Mouse (Mus musculus) cortical plate, adult 2 months (tissue): ENCODE measurements at regions not wholly inside any gene's neighbourhood (a gene's known extent, or its start where the extent isn't known, plus 50 kb on each side); places are given as distances from the start of the nearest gene placed in this dataset.

Source experiments
- H3K27ac ChIP-seq: fragments of 200-500 bp; 2 replicates; pipeline ENCODE4 v1.5.1; 2012; ENCODE audit warnings: low read length, control low read depth, inconsistent platforms; ENCODE audit not compliant: insufficient read depth
- H3K4me1 ChIP-seq: fragments of 200-500 bp; 2 replicates; pipeline ENCODE4 v1.6.1; 2011; ENCODE audit warnings: low read length; ENCODE audit not compliant: control insufficient read depth, insufficient read depth
- H3K4me3 ChIP-seq: fragments of 200-500 bp; 2 replicates; pipeline ENCODE4 v1.5.1; 2011; ENCODE audit warnings: mild to moderate bottlenecking, low read length, control low read depth; ENCODE audit not compliant: insufficient read depth
- CTCF ChIP-seq: fragments of 200-500 bp; IDR thresholded peaks from 2 replicates; pipeline ENCODE4 v1.5.1; 2011; ENCODE audit warnings: mild to moderate bottlenecking, control low read depth, low read length; ENCODE audit not compliant: insufficient read depth; ENCODE audit errors: extremely low read depth
- POLR2A ChIP-seq: fragments of 200-500 bp; IDR thresholded peaks from 2 replicates; pipeline ENCODE4 v1.6.1; 2011; ENCODE audit warnings: mild to moderate bottlenecking, low read length, control low read depth; ENCODE audit not compliant: insufficient read depth; ENCODE audit errors: extremely low read depth

DNA sequence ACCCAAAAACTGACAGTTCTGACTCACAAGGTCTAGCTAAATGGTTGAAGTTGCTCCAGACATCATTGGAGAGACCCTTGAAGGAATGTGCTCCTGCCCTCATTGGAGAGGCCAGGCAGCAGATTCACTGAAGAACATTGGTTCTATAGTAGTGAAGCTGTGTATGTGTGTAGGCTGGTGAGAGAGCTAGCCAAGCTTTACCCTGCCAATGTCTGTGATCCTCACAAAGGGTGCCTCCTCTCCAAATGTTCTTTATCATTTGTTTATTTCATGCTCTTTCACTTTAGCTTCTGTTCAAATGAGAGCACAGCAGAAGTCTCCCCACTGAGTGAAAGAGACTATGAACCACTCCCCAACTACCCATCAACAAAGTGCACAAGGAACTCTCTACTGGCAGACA, 195.6 kb upstream of the Ctso start:
- TF ChIP-seq CTCF (no peak), POLR2A (no peak)
- Histone ChIP-seq H3K4me1 (no peaks in the 10 kb centered on the region), H3K27ac (no peak overlapping the region), H3K4me3 (no peak overlapping the region)

DNA sequence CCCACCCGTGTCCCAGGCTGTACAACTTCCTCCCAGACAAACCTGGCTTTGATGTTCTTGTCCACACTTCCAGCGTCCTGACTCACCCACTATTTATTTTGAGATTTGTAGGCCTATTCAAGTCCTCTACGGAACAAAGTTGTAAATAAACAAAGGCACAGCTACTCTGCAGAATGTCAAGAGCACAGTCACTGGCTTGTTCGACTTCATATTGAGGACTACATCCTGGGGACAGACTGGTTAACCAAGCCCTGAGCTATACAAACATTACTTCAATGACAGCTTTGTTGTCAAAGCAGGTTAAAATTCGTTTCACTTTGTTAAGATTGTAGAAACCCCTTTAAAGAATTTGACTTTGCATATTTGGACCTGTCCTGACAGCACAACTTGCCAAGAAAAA, 190.3 kb upstream of the Ctso start:
- TF ChIP-seq POLR2A (no peak), CTCF (no peak)
- Histone ChIP-seq H3K4me3 (no peak overlapping the region), H3K27ac (no peak overlapping the region), H3K4me1 (no peaks in the 10 kb centered on the region)

DNA sequence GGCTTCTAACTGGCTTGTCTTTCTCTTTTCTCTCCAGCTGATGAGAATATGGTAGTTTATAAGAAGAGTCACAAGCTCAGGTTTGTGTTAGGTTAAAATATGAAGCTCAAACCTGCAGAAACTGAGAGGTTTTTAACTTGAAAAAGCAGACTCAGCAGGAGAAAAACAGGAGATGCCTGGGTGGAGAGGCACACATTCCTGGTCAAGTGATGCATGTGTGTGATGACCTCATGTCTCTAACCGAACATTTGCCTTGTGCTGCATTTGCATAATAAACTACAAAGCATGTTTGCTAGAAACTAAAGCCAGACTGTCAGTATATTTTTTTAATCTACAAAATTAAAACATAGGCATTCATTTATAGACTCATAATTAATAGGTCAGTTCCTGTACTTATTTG, 182.2 kb upstream of the Ctso start:
- no peaks in the 10 kb centered on the region for H3K4me1 ChIP-seq
- no peak overlapping the region for H3K4me3 ChIP-seq
- no peak overlapping the region for H3K27ac ChIP-seq
- no peak for TF ChIP-seq POLR2A
- no peak for TF ChIP-seq CTCF

DNA sequence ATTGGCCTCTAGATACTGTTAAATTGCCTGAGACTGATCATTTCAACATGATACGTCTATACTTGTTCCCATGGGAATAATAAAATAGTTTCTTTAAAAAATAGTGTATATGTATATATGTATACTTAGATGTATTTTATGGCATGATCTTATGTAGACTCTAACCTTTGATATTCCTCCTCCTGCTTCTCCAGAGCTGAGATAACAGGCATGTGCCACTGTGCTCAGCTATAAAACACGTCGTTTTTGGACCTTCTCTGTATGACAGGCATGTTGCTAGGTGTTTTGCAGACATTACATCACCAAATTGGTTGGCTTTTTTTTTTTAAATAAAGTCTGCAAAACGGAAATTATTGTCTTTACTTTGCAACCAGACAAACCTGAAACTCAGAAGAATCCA, 179.4 kb upstream of the Ctso start:
- Histone ChIP-seq H3K4me3 (no peak overlapping the region), H3K4me1 (no peaks in the 10 kb centered on the region), H3K27ac (no peak overlapping the region)
- TF ChIP-seq POLR2A (no peak), CTCF (no peak)

DNA sequence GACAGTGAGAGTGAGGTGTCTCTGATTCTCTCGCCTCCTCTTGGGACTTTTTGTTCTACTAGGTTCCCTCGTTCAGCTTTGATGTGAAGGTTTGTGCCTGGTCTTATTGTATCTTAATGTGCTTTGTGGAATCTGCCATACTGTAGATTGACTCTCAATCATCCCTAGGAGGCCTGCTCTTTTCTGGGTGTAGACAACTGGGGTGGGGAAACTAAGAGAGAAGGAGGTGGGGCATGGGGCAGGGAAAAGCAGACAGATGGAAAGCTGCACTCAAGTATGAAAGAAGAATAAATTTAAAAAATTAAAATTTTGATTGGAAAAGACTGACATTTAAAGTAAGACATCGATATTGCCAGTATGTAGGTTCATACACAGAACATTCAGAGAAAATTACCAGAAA, 172.0 kb upstream of the Ctso start:
- Histone ChIP-seq H3K4me3 (no peak overlapping the region), H3K4me1 (no peaks in the 10 kb centered on the region; the same call in 1 of the 2 replicates), H3K27ac (no peak overlapping the region)
- TF ChIP-seq POLR2A (no peak), CTCF (no peak)

DNA sequence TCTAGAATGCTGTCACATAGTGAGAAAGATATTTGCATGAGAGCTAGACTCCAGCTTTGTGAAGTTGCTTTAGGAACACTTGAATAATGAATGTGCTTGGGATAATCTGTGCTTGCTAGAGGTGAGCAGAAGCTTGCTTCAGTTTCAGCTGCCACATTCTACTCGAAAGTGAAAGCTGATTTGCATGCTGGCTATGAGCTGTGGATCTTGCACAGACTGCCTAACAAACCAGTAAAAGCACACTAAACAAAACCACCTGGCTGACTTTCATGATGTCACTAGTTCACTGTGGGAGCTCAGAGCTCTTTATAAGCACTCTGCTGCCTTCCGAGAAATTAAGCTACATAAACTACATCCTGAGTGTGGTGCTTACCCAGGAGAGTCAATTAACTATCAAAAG, 171.5 kb upstream of the Ctso start:
- Histone ChIP-seq H3K4me1 (no peaks in the 10 kb centered on the region; the same call in 1 of the 2 replicates), H3K27ac (no peak overlapping the region), H3K4me3 (no peak overlapping the region)
- no peak for TF ChIP-seq CTCF
- TF ChIP-seq POLR2A, result no peak

DNA sequence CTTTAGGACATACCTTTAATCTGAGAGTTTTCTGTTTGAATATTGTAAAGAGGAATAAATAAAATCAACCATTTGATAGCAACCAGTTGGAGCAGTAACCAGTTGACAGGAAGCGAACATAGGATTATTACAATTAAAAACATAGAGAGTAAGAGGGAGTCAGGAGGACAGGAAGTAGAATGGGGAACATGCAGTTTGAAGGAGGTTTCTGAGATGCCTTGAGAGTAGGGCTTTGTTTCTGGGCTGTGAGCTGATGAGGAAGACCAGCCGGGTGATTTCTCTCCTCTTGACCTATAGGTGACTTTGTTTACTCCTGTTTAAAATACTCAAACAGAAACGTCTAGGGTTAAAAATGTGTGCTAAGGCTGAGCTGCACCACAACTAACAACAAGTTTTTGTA, 160.6 kb upstream of the Ctso start:
- Histone ChIP-seq H3K27ac (no peak overlapping the region), H3K4me3 (no peak overlapping the region), H3K4me1 (no peaks in the 10 kb centered on the region)
- TF ChIP-seq CTCF, result no peak
- TF ChIP-seq POLR2A, result no peak

DNA sequence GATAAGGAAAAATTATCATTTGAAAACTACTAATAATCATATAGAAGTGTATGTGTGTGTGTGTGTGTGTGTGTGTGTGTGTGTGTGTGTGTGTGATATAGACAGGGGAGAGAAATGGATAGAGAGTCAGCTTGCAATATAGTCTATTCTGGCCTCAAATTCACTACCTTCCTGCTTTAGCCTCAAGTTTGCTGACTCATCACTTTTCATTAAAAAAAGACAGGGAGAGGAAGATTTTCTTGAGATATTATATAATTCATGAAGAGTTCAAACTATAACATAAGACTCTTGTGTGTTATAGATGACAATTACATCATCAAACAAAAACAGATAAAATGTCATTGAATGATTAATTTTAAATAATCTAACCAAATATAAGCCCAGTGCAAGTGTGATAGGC, 159.4 kb upstream of the Ctso start:
- no peak for TF ChIP-seq CTCF
- no peak for TF ChIP-seq POLR2A
- Histone ChIP-seq H3K27ac (no peak overlapping the region), H3K4me1 (no peaks in the 10 kb centered on the region), H3K4me3 (no peak overlapping the region)

DNA sequence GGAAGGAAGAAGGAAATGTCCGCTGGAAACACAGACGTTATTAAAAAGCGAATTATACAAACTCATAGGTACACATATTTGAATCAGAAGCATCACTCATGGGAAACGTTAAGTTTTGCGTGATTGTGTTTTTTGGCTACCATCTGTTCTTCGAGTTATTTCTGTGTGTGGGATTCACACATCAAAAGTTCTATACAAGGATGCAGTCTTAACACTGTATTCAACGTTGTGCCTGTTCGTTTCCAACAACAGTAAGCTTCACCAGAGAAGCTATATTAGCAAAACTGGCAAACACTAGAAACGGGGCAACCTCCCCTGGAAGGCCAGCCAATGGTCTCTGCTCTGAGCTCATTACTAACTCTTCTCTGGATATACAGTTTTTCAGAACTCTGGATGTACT, 150.3 kb upstream of the Ctso start:
- H3K27ac ChIP-seq, result no peak overlapping the region
- H3K4me1 ChIP-seq, result no peaks in the 10 kb centered on the region
- H3K4me3 ChIP-seq, result no peak overlapping the region
- TF ChIP-seq CTCF (no peak), POLR2A (no peak)

DNA sequence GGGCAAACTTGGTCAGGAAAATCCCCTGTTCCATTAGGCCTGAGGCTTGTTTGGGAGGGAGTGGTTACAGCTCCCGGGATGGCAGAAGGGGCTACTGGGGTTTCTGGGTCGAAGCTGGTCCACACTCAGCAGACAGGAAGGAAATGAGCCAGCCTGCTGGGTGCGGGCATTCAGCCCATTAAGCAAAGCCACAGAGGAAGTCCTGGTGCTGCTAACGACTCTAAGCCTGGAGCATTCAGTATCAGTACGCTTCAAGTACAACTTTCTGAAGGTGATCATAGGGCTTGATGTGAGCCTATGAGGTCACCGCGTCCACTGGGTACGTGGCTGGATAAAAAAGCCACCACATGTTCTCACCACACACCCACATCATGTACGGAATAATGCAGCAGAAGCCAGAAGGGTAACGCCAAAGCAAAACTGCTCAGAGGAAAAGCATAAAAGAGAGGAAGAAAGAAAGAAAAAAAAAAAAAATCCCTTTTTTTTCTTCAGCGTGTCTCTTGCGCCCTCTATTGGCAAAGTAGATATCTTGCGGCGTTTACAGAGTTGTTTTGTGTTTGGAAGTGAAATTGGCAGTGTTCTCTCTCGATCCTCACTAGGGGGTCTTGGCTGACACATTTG, 149.4 kb upstream of the Ctso start:
- Histone ChIP-seq H3K4me3 (peak overlapping the region; percentile 15; the same call in 1 of the 2 replicates), H3K27ac (no peak overlapping the region), H3K4me1 (no peaks in the 10 kb centered on the region)
- TF ChIP-seq CTCF (peak; percentile 35; the same call in 1 of the 2 replicates), POLR2A (no peak)

DNA sequence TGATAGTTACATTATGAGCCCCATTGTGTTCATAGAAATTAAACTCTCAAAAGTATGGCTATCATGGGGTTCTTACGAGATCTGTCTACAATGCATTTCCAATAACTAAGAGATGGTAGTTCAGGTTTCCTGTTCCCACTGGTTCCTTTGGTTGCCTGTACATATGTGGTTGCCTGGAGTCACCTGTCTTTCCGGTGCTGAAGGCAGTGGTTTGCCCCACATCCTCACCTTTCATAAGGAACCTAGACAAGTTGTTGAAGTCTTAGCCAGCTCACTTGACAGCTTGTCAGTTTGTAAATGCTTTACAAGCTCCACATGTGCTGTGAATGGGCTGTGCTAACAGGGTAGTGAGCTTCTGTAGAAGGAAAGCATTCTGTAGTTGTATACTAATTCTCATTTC, 143.5 kb upstream of the Ctso start:
- Histone ChIP-seq H3K4me1 (no peaks in the 10 kb centered on the region; the same call in 1 of the 2 replicates), H3K4me3 (no peak overlapping the region), H3K27ac (no peak overlapping the region)
- TF ChIP-seq CTCF (no peak), POLR2A (no peak)
